Mouse (Mus musculus) Patski (cell line): ENCODE data around the gene Serpinf2. TPM values are rescaled to one million over a fixed set of nuclear protein-coding genes. Genes with fewer than 3 reads are reported as not detected.

Source experiments
- ATAC-seq: fragments of 100-300 bp; one replicate; pipeline ENCODE4 v1.8.0; 2021
- CTCF ChIA-PET: fragments of 350-600 bp; sonication (Branson Sonifier 250); formaldehyde crosslinking; loops from one replicate; lab custom pipeline; 2022; ENCODE audit warnings: inconsistent platforms; lab: Charles Lee
- POLR2A ChIA-PET: fragments of 350-600 bp; sonication (Branson Sonifier 250); formaldehyde crosslinking; loops from one replicate; lab custom pipeline; 2022; ENCODE audit warnings: antibody characterized with exemption, inconsistent platforms; lab: Charles Lee
- DNase-seq: peaks from one replicate; pipeline ENCODE4 v3.0.0-alpha.2; 2011; ENCODE audit warnings: low read depth, low spot score
- H3K27me3 ChIP-seq: fragments of 371-371 bp; one replicate; pipeline ENCODE4 v1.5.1; 2021
- CTCF ChIP-seq: fragments of 100-300 bp; IDR thresholded peaks from one replicate; pipeline ENCODE4 v1.5.1; 2021
- in situ Hi-C: fragments of 300-500 bp; cut with MboI; formaldehyde crosslinking; loops from 3 replicates; pipeline ENCODE4 v1.11.1; 2018; ENCODE audit warnings: low pct_unique_long_range_greater_than_20kb, mixed read lengths
- polyA plus RNA-seq: library from polyadenylated mRNA; unstranded; gene quantifications from one replicate; pipeline ENCODE4 v1.2.3, GENCODE M21; 2021

The Serpinf2 gene
- polyA plus RNA-seq, 1 experiment from 2014 or later = 0.04 TPM

GRCm38 (mm10) chr11:75441601-75442000, 2.2 kb upstream of the Serpinf2 start:
- ChIA-PET POLR2A (no interaction called here), CTCF (interaction anchor here (0.8 to 1.1 kb wide), 2 partner anchors 14 to 35 kb away, joined by 3 read pairs; no protein-coding TSS in a partner anchor)
- ATAC-seq = no peak
- in situ Hi-C loops = no loop called here
- no peaks in the 10 kb centered on the region for H3K27me3 ChIP-seq
- no peak for TF ChIP-seq CTCF
- no peak for DNase-seq

- in situ Hi-C loops = no loop called here
Measured at GRCm38 (mm10) chr11:75441034-75441433, 1.6 kb upstream of the Serpinf2 start.

GRCm38 (mm10) chr11:75439951-75440350, 560 bp upstream of the Serpinf2 start:
- DNase-seq = no peak
- TF ChIP-seq CTCF = no peak
- in situ Hi-C loops = no loop called here
- H3K27me3 ChIP-seq = no peaks in the 10 kb centered on the region
- CTCF ChIA-PET = interaction anchor here (1.1 kb wide), 1 partner anchor 36 kb away, joined by 3 read pairs; no protein-coding TSS in a partner anchor
- ATAC-seq = no peak
- POLR2A ChIA-PET = interaction anchor here (0.8 kb wide), 1 partner anchor 11 kb away, joined by 3 read pairs; no protein-coding TSS in a partner anchor

More at GRCm38 (mm10) chr11:75441034-75441433, 1.6 kb upstream of the Serpinf2 start:
- no peak for TF ChIP-seq CTCF
- ChIA-PET POLR2A (no interaction called here), CTCF (interaction anchor here (0.6 to 0.8 kb wide), 2 partner anchors 35 to 371 kb away, joined by 3 to 4 read pairs; no protein-coding TSS in a partner anchor)
- no peak for DNase-seq
- no peaks in the 10 kb centered on the region for H3K27me3 ChIP-seq
- ATAC-seq = no peak

GRCm38 (mm10) chr11:75438804-75439203, 587 bp downstream of the Serpinf2 start:
- POLR2A ChIA-PET = no interaction called here
- CTCF ChIA-PET = interaction anchor here (1.1 kb wide), 1 partner anchor 35 kb away, joined by 3 read pairs; no protein-coding TSS in a partner anchor
- ATAC-seq = no peak
- TF ChIP-seq CTCF = no peak
- in situ Hi-C loops = no loop called here
- H3K27me3 ChIP-seq = no peaks in the 10 kb centered on the region
- DNase-seq = no peak

GRCm38 (mm10) chr11:75438194-75438593, 1.2 kb downstream of the Serpinf2 start:
- no peak for TF ChIP-seq CTCF
- ChIA-PET POLR2A (no interaction called here), CTCF (no interaction called here)
- ATAC-seq (no peak), DNase-seq (no peak)
- in situ Hi-C loops = no loop called here
- no peaks in the 10 kb centered on the region for H3K27me3 ChIP-seq

GRCm38 (mm10) chr11:75434138-75434537, 5.3 kb downstream of the Serpinf2 start:
- DNase-seq (no peak), ATAC-seq (no peak)
- POLR2A ChIA-PET = interaction anchor here (0.7 to 1.0 kb wide), 4 partner anchors 13 to 138 kb away, joined by 3 to 5 read pairs (median 4); no protein-coding TSS in a partner anchor
- CTCF ChIA-PET = interaction anchor here (1.2 to 1.8 kb wide), 3 partner anchors 19 to 32 kb away, joined by 3 to 6 read pairs (median 3); no protein-coding TSS in a partner anchor
- TF ChIP-seq CTCF = no peak
- in situ Hi-C loops = no loop called here
- no peaks in the 10 kb centered on the region for H3K27me3 ChIP-seq

- no peak for TF ChIP-seq CTCF
Measured at GRCm38 (mm10) chr11:75431307-75431706, 8.1 kb downstream of the Serpinf2 start.

GRCm38 (mm10) chr11:75429019-75429705, 10.2 kb downstream of the Serpinf2 start:
- ATAC-seq (no peak), DNase-seq (no peak)
- no peak for TF ChIP-seq CTCF
- no peaks in the 10 kb centered on the region for H3K27me3 ChIP-seq
- POLR2A ChIA-PET = interaction anchor here (1.0 kb wide), 2 partner anchors 10 to 68 kb away, joined by 3 read pairs; partner anchors contain the start of gene Serpinf2
- CTCF ChIA-PET = interaction anchor here (1.2 kb wide), 1 partner anchor 18 kb away, joined by 3 read pairs; no protein-coding TSS in a partner anchor
- in situ Hi-C loops = no loop called here

More at GRCm38 (mm10) chr11:75431307-75431706, 8.1 kb downstream of the Serpinf2 start:
- ChIA-PET CTCF (no interaction called here), POLR2A (no interaction called here)
- H3K27me3 ChIP-seq = no peaks in the 10 kb centered on the region
- DNase-seq (no peak), ATAC-seq (no peak)
- in situ Hi-C loops = no loop called here

- DNase-seq (no peak), ATAC-seq (no peak)
- H3K27me3 ChIP-seq = no peaks in the 10 kb centered on the region
- ChIA-PET CTCF (no interaction called here), POLR2A (interaction anchor here (1.4 kb wide), 1 partner anchor 11 kb away, joined by 4 read pairs; no protein-coding TSS in a partner anchor)
- TF ChIP-seq CTCF = no peak
- in situ Hi-C loops = no loop called here
Measured at GRCm38 (mm10) chr11:75424459-75424858, 14.9 kb downstream of the Serpinf2 start.

GRCm38 (mm10) chr11:75424033-75424432, 15.4 kb downstream of the Serpinf2 start:
- no peak for TF ChIP-seq CTCF
- DNase-seq (no peak), ATAC-seq (no peak)
- in situ Hi-C loops = no loop called here
- CTCF ChIA-PET = no interaction called here
- POLR2A ChIA-PET = interaction anchor here (1.4 kb wide), 1 partner anchor 12 kb away, joined by 4 read pairs; no protein-coding TSS in a partner anchor
- no peaks in the 10 kb centered on the region for H3K27me3 ChIP-seq

GRCm38 (mm10) chr11:75423091-75423490, 16.3 kb downstream of the Serpinf2 start:
- no peak for DNase-seq
- TF ChIP-seq CTCF = no peak
- H3K27me3 ChIP-seq = no peaks in the 10 kb centered on the region
- no peak for ATAC-seq
- ChIA-PET CTCF (interaction anchor here (1.6 kb wide), 1 partner anchor 11 kb away, joined by 4 read pairs; no protein-coding TSS in a partner anchor), POLR2A (no interaction called here)
- in situ Hi-C loops = no loop called here
